Mouse (Mus musculus) kidney, embryonic 15.5 days (tissue): ENCODE results near the gene Glis2. TPM values are rescaled to one million over a fixed set of nuclear protein-coding genes. Genes with fewer than 3 reads are reported as not detected.

Source experiments
- ATAC-seq: fragments of 200-750 bp; cut with Nextera tagmentation; replicated peaks from 2 replicates; pipeline ENCODE4 v1.8.0; 2017; ENCODE audit warnings: moderate TSS enrichment; ENCODE audit not compliant: low FRiP score
- H3K27ac ChIP-seq: fragments of 300-500 bp; sonication (generic); 2 replicates; pipeline ENCODE4 v1.5.1; 2015; ENCODE audit warnings: mild to moderate bottlenecking, inconsistent platforms
- H3K27me3 ChIP-seq: fragments of 300-500 bp; sonication (generic); 2 replicates; pipeline ENCODE4 v1.6.1; 2015; ENCODE audit warnings: inconsistent platforms
- H3K36me3 ChIP-seq: fragments of 300-500 bp; sonication (generic); 2 replicates; pipeline ENCODE4 v1.6.1; 2015; ENCODE audit warnings: inconsistent platforms
- H3K4me1 ChIP-seq: fragments of 300-500 bp; sonication (generic); 2 replicates; pipeline ENCODE4 v1.6.1; 2015; ENCODE audit warnings: inconsistent platforms
- H3K4me2 ChIP-seq: fragments of 300-500 bp; sonication (generic); 2 replicates; pipeline ENCODE4 v1.6.1; 2015; ENCODE audit warnings: moderate library complexity, mild to moderate bottlenecking, inconsistent platforms
- H3K4me3 ChIP-seq: fragments of 300-500 bp; sonication (generic); replicated peaks from 2 replicates; pipeline ENCODE4 v1.5.1; 2015; ENCODE audit warnings: mild to moderate bottlenecking, inconsistent platforms
- H3K9ac ChIP-seq: fragments of 300-500 bp; sonication (generic); 2 replicates; pipeline ENCODE4 v1.6.1; 2015; ENCODE audit warnings: mild to moderate bottlenecking, inconsistent platforms
- H3K9me3 ChIP-seq: fragments of 300-500 bp; sonication (generic); replicated peaks from 2 replicates; pipeline ENCODE4 v1.6.1; 2016; ENCODE audit warnings: inconsistent platforms
- WGBS: fragments of 180-500 bp; shearing (Covaris S2); methylation state at CpG from one replicate; pipeline ENCODE4 v1.1.7; 2015; ENCODE audit warnings: mixed read lengths; 5-methylcytosine and 5-hydroxymethylcytosine counted together
- polyA plus RNA-seq: library from polyadenylated mRNA; unstranded; fragments of >200 nt; fragmentation: Nextera tagmentation; extraction: Ambion mirVana; gene quantifications from 2 replicates; pipeline ENCODE4 v1.2.1, GENCODE M21; 2015

Gene Glis2
- polyA plus RNA-seq, 1 experiment from 2014 or later = 41.2 TPM

- peaks cover 62% of the 10 kb centered on the region for H3K4me1 ChIP-seq
- H3K36me3 ChIP-seq = peaks cover 43% of the 10 kb centered on the region
- H3K27ac ChIP-seq = peak overlapping the region; percentile 93
- no peaks in the 10 kb centered on the region for H3K27me3 ChIP-seq
- 0 out of 2 replicates have a peak overlapping the region, but pooled peaks have one; percentile 14 for H3K9ac ChIP-seq
- H3K4me3 ChIP-seq = no peak overlapping the region
- H3K9me3 ChIP-seq = no peaks in the 10 kb centered on the region
- H3K4me2 ChIP-seq = 0 out of 2 replicates have a peak overlapping the region, but pooled peaks have one; percentile 6
- 32% methylated on average over 9 of the region's 9 CpGs for WGBS
- peak; percentile 35 for ATAC-seq
Measured at GRCm38 (mm10) chr16:4607818-4608531, 13.5 kb downstream of the Glis2 start.

- WGBS = 63% methylated on average over 19 of the region's 19 CpGs
- Histone ChIP-seq H3K9ac (no peak overlapping the region), H3K27me3 (no peaks in the 10 kb centered on the region), H3K9me3 (no peaks in the 10 kb centered on the region), H3K4me2 (0 out of 2 replicates have a peak overlapping the region, but pooled peaks have one; percentile 6), H3K27ac (peak overlapping the region; percentile 93), H3K4me3 (no peak overlapping the region), H3K4me1 (peaks cover 56% of the 10 kb centered on the region), H3K36me3 (peaks cover 49% of the 10 kb centered on the region)
- peak; percentile 28; the same call in 1 of the 2 replicates for ATAC-seq
Measured at GRCm38 (mm10) chr16:4608532-4609059, 14.1 kb downstream of the Glis2 start.

DNA sequence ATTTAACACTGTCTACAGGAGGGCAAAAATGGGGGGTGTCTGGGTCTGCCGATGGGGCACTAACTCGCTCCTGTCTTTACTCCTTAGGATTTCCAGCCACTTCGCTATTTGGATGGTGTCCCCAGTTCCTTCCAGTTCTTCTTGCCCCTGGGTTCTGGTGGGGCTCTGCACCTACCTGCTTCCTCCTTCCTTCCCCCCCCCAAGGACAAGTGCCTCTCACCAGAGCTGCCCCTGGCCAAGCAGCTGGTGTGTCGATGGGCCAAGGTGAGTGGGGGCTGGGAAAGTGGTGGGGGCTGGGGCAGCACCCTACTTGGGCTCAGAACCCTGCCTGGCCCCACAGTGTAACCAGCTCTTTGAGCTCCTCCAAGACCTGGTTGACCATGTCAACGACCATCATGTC is 16.7 kb downstream of the Glis2 start:
- peaks cover 33% of the 10 kb centered on the region for H3K4me1 ChIP-seq
- H3K27ac ChIP-seq = no peak overlapping the region
- WGBS = 89% methylated on average over 5 of the region's 5 CpGs
- no peak overlapping the region for H3K9ac ChIP-seq
- H3K4me3 ChIP-seq = no peak overlapping the region
- ATAC-seq = no peak
- no peaks in the 10 kb centered on the region for H3K27me3 ChIP-seq
- H3K36me3 ChIP-seq = peaks cover 75% of the 10 kb centered on the region
- H3K4me2 ChIP-seq = no peak overlapping the region
- no peaks in the 10 kb centered on the region for H3K9me3 ChIP-seq

- no peak overlapping the region for H3K4me2 ChIP-seq
- no peak overlapping the region for H3K9ac ChIP-seq
- H3K4me3 ChIP-seq = no peak overlapping the region
- H3K4me1 ChIP-seq = peaks cover 28% of the 10 kb centered on the region
- ATAC-seq = no peak
- WGBS = 93% methylated on average over 7 of the region's 7 CpGs
- no peak overlapping the region for H3K27ac ChIP-seq
- peaks cover 80% of the 10 kb centered on the region for H3K36me3 ChIP-seq
- H3K9me3 ChIP-seq = no peaks in the 10 kb centered on the region
- no peaks in the 10 kb centered on the region for H3K27me3 ChIP-seq
Measured at GRCm38 (mm10) chr16:4611676-4612075, 17.2 kb downstream of the Glis2 start.

GRCm38 (mm10) chr16:4613736-4614135 is 19.2 kb downstream of the Glis2 start:
- H3K36me3 ChIP-seq = peaks cover 98% of the 10 kb centered on the region
- no peak overlapping the region for H3K27ac ChIP-seq
- no peak overlapping the region for H3K4me3 ChIP-seq
- H3K4me2 ChIP-seq = no peak overlapping the region
- 90% methylated on average over 9 of the region's 9 CpGs for WGBS
- H3K9ac ChIP-seq = no peak overlapping the region
- peak; percentile 26; the same call in 1 of the 2 replicates for ATAC-seq
- no peaks in the 10 kb centered on the region for H3K27me3 ChIP-seq
- peaks cover 7% of the 10 kb centered on the region for H3K4me1 ChIP-seq
- no peaks in the 10 kb centered on the region for H3K9me3 ChIP-seq

- H3K27ac ChIP-seq = 0 out of 2 replicates have a peak overlapping the region, but pooled peaks have one; percentile 45
- peaks cover 97% of the 10 kb centered on the region for H3K36me3 ChIP-seq
- no peaks in the 10 kb centered on the region for H3K9me3 ChIP-seq
- 87% methylated on average over 3 of the region's 3 CpGs for WGBS
- H3K9ac ChIP-seq = no peak overlapping the region
- ATAC-seq = 0 out of 2 replicates have a peak, but pooled peaks have one; percentile 27
- H3K4me3 ChIP-seq = no peak overlapping the region
- H3K4me1 ChIP-seq = 0 out of 2 replicates have a peak, but pooled peaks cover 5% of the 10 kb centered on the region
- no peaks in the 10 kb centered on the region for H3K27me3 ChIP-seq
- H3K4me2 ChIP-seq = no peak overlapping the region
Measured at GRCm38 (mm10) chr16:4614639-4615038, 20.1 kb downstream of the Glis2 start.

DNA sequence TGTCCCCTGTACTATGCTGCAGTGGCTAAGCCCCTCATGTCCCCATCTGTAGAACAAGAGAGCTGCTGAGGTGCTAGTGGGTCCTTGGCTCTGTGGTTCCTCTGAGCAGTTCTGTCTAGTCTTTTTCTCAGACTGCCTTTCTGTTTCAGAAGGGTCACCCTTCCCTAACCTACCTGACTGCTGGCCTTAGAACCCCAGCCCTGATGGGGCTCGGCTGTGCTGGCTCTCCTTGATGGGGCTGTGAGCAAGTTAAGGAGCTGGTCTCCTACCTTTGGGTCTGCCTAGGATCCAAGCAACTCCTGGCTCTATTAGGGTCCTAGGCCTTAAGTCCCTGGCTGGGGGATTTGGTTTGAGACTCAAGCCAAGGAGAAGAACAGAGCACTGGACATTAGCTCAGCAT is 20.8 kb downstream of the Glis2 start:
- ATAC-seq = no peak
- H3K4me2 ChIP-seq = no peak overlapping the region
- peaks cover 91% of the 10 kb centered on the region for H3K36me3 ChIP-seq
- H3K9ac ChIP-seq = no peak overlapping the region
- no peaks in the 10 kb centered on the region for H3K9me3 ChIP-seq
- 88% methylated on average over 1 of the region's 1 CpGs for WGBS
- H3K4me3 ChIP-seq = no peak overlapping the region
- H3K27me3 ChIP-seq = no peaks in the 10 kb centered on the region
- 0 out of 2 replicates have a peak, but pooled peaks cover 3% of the 10 kb centered on the region for H3K4me1 ChIP-seq
- peak overlapping the region; percentile 5; the same call in 1 of the 2 replicates for H3K27ac ChIP-seq

DNA sequence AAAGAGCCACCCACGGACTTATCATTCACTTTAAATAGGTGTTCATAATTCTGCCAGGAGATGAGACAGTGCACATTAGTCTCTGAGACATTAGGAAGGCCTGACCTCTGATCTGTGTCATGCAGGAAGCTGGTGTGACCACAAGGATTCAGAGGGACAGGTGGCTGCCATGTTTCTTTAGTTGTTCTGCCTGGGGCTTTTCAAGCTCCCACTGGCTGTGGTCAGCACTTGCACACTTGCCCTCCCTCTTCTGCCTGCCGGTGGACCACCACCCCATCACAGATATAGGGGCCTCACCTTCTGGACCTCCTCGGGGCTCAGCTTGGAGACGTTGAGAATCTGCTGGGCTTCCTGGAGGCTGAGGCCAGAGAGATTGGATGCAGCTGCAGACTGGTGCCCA is 22.3 kb downstream of the Glis2 start:
- no peak overlapping the region for H3K4me2 ChIP-seq
- no peaks in the 10 kb centered on the region for H3K9me3 ChIP-seq
- ATAC-seq = no peak
- whole genome bisulfite sequencing = 74% methylated on average over 4 of the region's 4 CpGs
- H3K9ac ChIP-seq = no peak overlapping the region
- 0 out of 2 replicates have a peak, but pooled peaks cover 3% of the 10 kb centered on the region for H3K4me1 ChIP-seq
- H3K27me3 ChIP-seq = no peaks in the 10 kb centered on the region
- H3K27ac ChIP-seq = no peak overlapping the region
- peaks cover 75% of the 10 kb centered on the region for H3K36me3 ChIP-seq
- no peak overlapping the region for H3K4me3 ChIP-seq

DNA sequence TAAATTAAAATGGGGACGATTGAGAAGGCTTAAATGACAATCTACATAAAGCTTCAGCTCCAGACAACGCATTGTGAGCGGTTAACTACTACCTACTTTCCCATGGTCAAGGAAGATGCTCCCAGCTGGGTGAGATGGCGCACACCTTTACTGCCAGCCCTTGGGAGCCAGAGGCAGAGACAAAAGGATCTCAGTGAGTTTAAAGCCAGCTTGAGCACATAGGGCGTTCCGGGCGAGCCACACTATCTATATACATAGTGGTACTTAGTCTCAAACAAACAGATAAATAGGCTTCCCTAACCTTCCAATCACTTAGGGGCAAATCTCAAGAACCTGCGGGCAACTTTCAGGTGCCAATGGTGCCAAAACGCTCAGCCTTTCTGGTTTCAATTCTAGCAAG is 29.6 kb downstream of the Glis2 start:
- H3K4me3 ChIP-seq = peak overlapping the region; percentile 68
- H3K9me3 ChIP-seq = no peaks in the 10 kb centered on the region
- H3K9ac ChIP-seq = peak overlapping the region; percentile 74
- WGBS = 19% methylated on average over 9 of the region's 9 CpGs
- H3K27ac ChIP-seq = peak overlapping the region; percentile 93
- H3K27me3 ChIP-seq = no peaks in the 10 kb centered on the region
- H3K4me2 ChIP-seq = peak overlapping the region; percentile 75
- H3K4me1 ChIP-seq = peaks cover 35% of the 10 kb centered on the region
- ATAC-seq = no peak
- H3K36me3 ChIP-seq = peaks cover 13% of the 10 kb centered on the region

- H3K9ac ChIP-seq = peak within 1 kb of the TSS; percentile 74
- WGBS = under 1% methylated on average over 56 of the region's 56 CpGs
- peak; percentile 92 for ATAC-seq
- H3K4me1 ChIP-seq = peaks cover 35% of the 10 kb centered on the region
- H3K4me2 ChIP-seq = peak within 1 kb of the TSS; percentile 75
- H3K27me3 ChIP-seq = no peaks in the 10 kb centered on the region
- H3K9me3 ChIP-seq = no peaks in the 10 kb centered on the region
- H3K36me3 ChIP-seq = peaks cover 10% of the 10 kb centered on the region
- H3K27ac ChIP-seq = peak within 1 kb of the TSS; percentile 93
- peak within 1 kb of the TSS; percentile 68 for H3K4me3 ChIP-seq
Measured at GRCm38 (mm10) chr16:4624481-4625110, 30.1 kb downstream of the Glis2 start, which contains the start of gene Pam16. Gene Pam16 (minus strand): TSS chr16:4624988.

GRCm38 (mm10) chr16:4627105-4627504 is 32.6 kb downstream of the Glis2 start:
- Histone ChIP-seq H3K27ac (peak overlapping the region; percentile 70), H3K36me3 (peaks cover 14% of the 10 kb centered on the region), H3K4me1 (peaks cover 38% of the 10 kb centered on the region), H3K9ac (no peak overlapping the region), H3K27me3 (no peaks in the 10 kb centered on the region), H3K4me2 (no peak overlapping the region), H3K9me3 (no peaks in the 10 kb centered on the region), H3K4me3 (no peak overlapping the region)
- 0 out of 2 replicates have a peak, but pooled peaks have one; percentile 3 for ATAC-seq
- WGBS = 64% methylated on average over 6 of the region's 6 CpGs

GRCm38 (mm10) chr16:4628898-4629419 is 34.4 kb downstream of the Glis2 start:
- Histone ChIP-seq H3K4me2 (no peak overlapping the region), H3K4me1 (peaks cover 24% of the 10 kb centered on the region), H3K27me3 (no peaks in the 10 kb centered on the region), H3K36me3 (peaks cover 27% of the 10 kb centered on the region), H3K9ac (no peak overlapping the region), H3K27ac (no peak overlapping the region), H3K4me3 (no peak overlapping the region), H3K9me3 (no peaks in the 10 kb centered on the region)
- 96% methylated on average over 9 of the region's 9 CpGs for WGBS
- no peak for ATAC-seq
